Mouse (Mus musculus): Measurements from ENCODE around the gene Lrp2. TPM values are rescaled to one million over a fixed set of nuclear protein-coding genes. Genes with fewer than 3 reads are reported as not detected.

The Lrp2 gene
- polyA plus RNA-seq, 1 experiment from 2014 or later, result 0.84 TPM

- Histone ChIP-seq H3K27me3 (ENCODE audit: control insufficient read depth, insufficient read depth, low read length) (no peaks in the 10 kb centered on the region), H3K36me3 (ENCODE audit: control insufficient read depth, insufficient read depth, low read length) (no peaks in the 10 kb centered on the region), H3K27ac (ENCODE audit: low read length) (no peak overlapping the region), H3K9ac (replicated peaks; ENCODE audit: low read depth, low read length) (no peak overlapping the region), H3K4me2 (replicated peaks; ENCODE audit: low read depth, low read length) (no peak overlapping the region), H3K4me1 (ENCODE audit: control insufficient read depth, insufficient read depth, low read length) (no peaks in the 10 kb centered on the region), H3K4me3 (ENCODE audit: low read depth, low read length) (no peak overlapping the region), H3K9me3 (ENCODE audit: control insufficient read depth, low read depth, low read length) (no peaks in the 10 kb centered on the region)
- ATAC-seq (ENCODE audit: insufficient number of reproducible peaks, insufficient read depth, low FRiP score, low read depth), result no peak
- WGBS, result 16% methylated on average over 14 of the region's 14 CpGs
Measured at GRCm38 (mm10) chr2:69530691-69531527, 55.0 kb downstream of the Lrp2 start.

GRCm38 (mm10) chr2:69530126-69530525 lies 55.7 kb downstream of the Lrp2 start:
- Histone ChIP-seq H3K36me3 (ENCODE audit: control insufficient read depth, insufficient read depth, low read length) (no peaks in the 10 kb centered on the region), H3K4me1 (ENCODE audit: control insufficient read depth, insufficient read depth, low read length) (no peaks in the 10 kb centered on the region), H3K4me2 (replicated peaks; ENCODE audit: low read depth, low read length) (no peak overlapping the region), H3K9me3 (ENCODE audit: control insufficient read depth, low read depth, low read length) (no peaks in the 10 kb centered on the region), H3K27ac (ENCODE audit: low read length) (no peak overlapping the region), H3K9ac (replicated peaks; ENCODE audit: low read depth, low read length) (no peak overlapping the region), H3K4me3 (ENCODE audit: low read depth, low read length) (no peak overlapping the region), H3K27me3 (ENCODE audit: control insufficient read depth, insufficient read depth, low read length) (no peaks in the 10 kb centered on the region)
- 47% methylated on average over 5 of the region's 5 CpGs for WGBS
- ATAC-seq (ENCODE audit: insufficient number of reproducible peaks, insufficient read depth, low FRiP score, low read depth), result no peak

- 91% methylated on average over 2 of the region's 2 CpGs for WGBS
- H3K4me1 ChIP-seq (ENCODE audit: control insufficient read depth, insufficient read depth, low read length), result no peaks in the 10 kb centered on the region
- H3K36me3 ChIP-seq (ENCODE audit: control insufficient read depth, insufficient read depth, low read length), result no peaks in the 10 kb centered on the region
- H3K4me3 ChIP-seq (ENCODE audit: low read depth, low read length), result no peak overlapping the region
- H3K27me3 ChIP-seq (ENCODE audit: control insufficient read depth, insufficient read depth, low read length), result no peaks in the 10 kb centered on the region
- ATAC-seq (ENCODE audit: insufficient number of reproducible peaks, insufficient read depth, low FRiP score, low read depth), result no peak
- H3K27ac ChIP-seq (ENCODE audit: low read length), result no peak overlapping the region
- no peak overlapping the region for H3K4me2 ChIP-seq (replicated peaks; ENCODE audit: low read depth, low read length)
- no peaks in the 10 kb centered on the region; the same call in 1 of the 2 replicates for H3K9me3 ChIP-seq (ENCODE audit: control insufficient read depth, low read depth, low read length)
- no peak overlapping the region for H3K9ac ChIP-seq (replicated peaks; ENCODE audit: low read depth, low read length)
Measured at GRCm38 (mm10) chr2:69520273-69520672, 65.6 kb downstream of the Lrp2 start.

GRCm38 (mm10) chr2:69518307-69518706 lies 67.6 kb downstream of the Lrp2 start:
- WGBS, result 85% methylated on average over 7 of the region's 7 CpGs
- no peak for ATAC-seq (ENCODE audit: insufficient number of reproducible peaks, insufficient read depth, low FRiP score, low read depth)
- no peaks in the 10 kb centered on the region for H3K36me3 ChIP-seq (ENCODE audit: control insufficient read depth, insufficient read depth, low read length)

GRCm38 (mm10) chr2:69511766-69512165 lies 74.1 kb downstream of the Lrp2 start:
- H3K27ac ChIP-seq (ENCODE audit: low read length), result no peak overlapping the region
- no peak overlapping the region for H3K9ac ChIP-seq (replicated peaks; ENCODE audit: low read depth, low read length)
- 78% methylated on average over 5 of the region's 5 CpGs for WGBS
- no peak overlapping the region for H3K4me3 ChIP-seq (ENCODE audit: low read depth, low read length)
- no peaks in the 10 kb centered on the region for H3K9me3 ChIP-seq (ENCODE audit: control insufficient read depth, low read depth, low read length)
- no peaks in the 10 kb centered on the region for H3K27me3 ChIP-seq (ENCODE audit: control insufficient read depth, insufficient read depth, low read length)
- H3K4me1 ChIP-seq (ENCODE audit: control insufficient read depth, insufficient read depth, low read length), result no peaks in the 10 kb centered on the region
- no peak for ATAC-seq (ENCODE audit: insufficient number of reproducible peaks, insufficient read depth, low FRiP score, low read depth)
- H3K4me2 ChIP-seq (replicated peaks; ENCODE audit: low read depth, low read length), result no peak overlapping the region
- no peaks in the 10 kb centered on the region for H3K36me3 ChIP-seq (ENCODE audit: control insufficient read depth, insufficient read depth, low read length)

More at GRCm38 (mm10) chr2:69518307-69518706, 67.6 kb downstream of the Lrp2 start:
- no peak overlapping the region for H3K9ac ChIP-seq (replicated peaks; ENCODE audit: low read depth, low read length)
- H3K4me2 ChIP-seq (replicated peaks; ENCODE audit: low read depth, low read length), result no peak overlapping the region
- no peaks in the 10 kb centered on the region for H3K27me3 ChIP-seq (ENCODE audit: control insufficient read depth, insufficient read depth, low read length)
- H3K4me3 ChIP-seq (ENCODE audit: low read depth, low read length), result no peak overlapping the region
- no peaks in the 10 kb centered on the region for H3K4me1 ChIP-seq (ENCODE audit: control insufficient read depth, insufficient read depth, low read length)
- no peaks in the 10 kb centered on the region; the same call in 1 of the 2 replicates for H3K9me3 ChIP-seq (ENCODE audit: control insufficient read depth, low read depth, low read length)
- H3K27ac ChIP-seq (ENCODE audit: low read length), result no peak overlapping the region

- Histone ChIP-seq H3K4me2 (replicated peaks; ENCODE audit: low read depth, low read length) (no peak overlapping the region), H3K27ac (ENCODE audit: low read length) (no peak overlapping the region), H3K4me1 (ENCODE audit: control insufficient read depth, insufficient read depth, low read length) (no peaks in the 10 kb centered on the region), H3K9me3 (ENCODE audit: control insufficient read depth, low read depth, low read length) (no peaks in the 10 kb centered on the region), H3K27me3 (ENCODE audit: control insufficient read depth, insufficient read depth, low read length) (no peaks in the 10 kb centered on the region), H3K4me3 (ENCODE audit: low read depth, low read length) (no peak overlapping the region), H3K9ac (replicated peaks; ENCODE audit: low read depth, low read length) (no peak overlapping the region), H3K36me3 (ENCODE audit: control insufficient read depth, insufficient read depth, low read length) (no peaks in the 10 kb centered on the region)
- ATAC-seq (ENCODE audit: insufficient number of reproducible peaks, insufficient read depth, low FRiP score, low read depth), result no peak
- 86% methylated on average over 9 of the region's 9 CpGs for WGBS
Measured at GRCm38 (mm10) chr2:69500357-69500756, 85.5 kb downstream of the Lrp2 start.

- H3K27me3 ChIP-seq (ENCODE audit: control insufficient read depth, insufficient read depth, low read length), result no peaks in the 10 kb centered on the region
Measured at GRCm38 (mm10) chr2:69493130-69493529, 92.7 kb downstream of the Lrp2 start.

GRCm38 (mm10) chr2:69480965-69481364 lies 104.9 kb downstream of the Lrp2 start:
- WGBS, result 90% methylated on average over 7 of the region's 7 CpGs
- Histone ChIP-seq H3K9me3 (ENCODE audit: control insufficient read depth, low read depth, low read length) (no peaks in the 10 kb centered on the region), H3K36me3 (ENCODE audit: control insufficient read depth, insufficient read depth, low read length) (no peaks in the 10 kb centered on the region), H3K4me1 (ENCODE audit: control insufficient read depth, insufficient read depth, low read length) (no peaks in the 10 kb centered on the region), H3K4me2 (replicated peaks; ENCODE audit: low read depth, low read length) (no peak overlapping the region), H3K27me3 (ENCODE audit: control insufficient read depth, insufficient read depth, low read length) (no peaks in the 10 kb centered on the region), H3K27ac (ENCODE audit: low read length) (no peak overlapping the region), H3K4me3 (ENCODE audit: low read depth, low read length) (no peak overlapping the region), H3K9ac (replicated peaks; ENCODE audit: low read depth, low read length) (no peak overlapping the region)
- ATAC-seq (ENCODE audit: insufficient number of reproducible peaks, insufficient read depth, low FRiP score, low read depth), result no peak

More at GRCm38 (mm10) chr2:69493130-69493529, 92.7 kb downstream of the Lrp2 start:
- Histone ChIP-seq H3K27ac (ENCODE audit: low read length) (no peak overlapping the region), H3K9ac (replicated peaks; ENCODE audit: low read depth, low read length) (no peak overlapping the region), H3K36me3 (ENCODE audit: control insufficient read depth, insufficient read depth, low read length) (no peaks in the 10 kb centered on the region), H3K4me1 (ENCODE audit: control insufficient read depth, insufficient read depth, low read length) (no peaks in the 10 kb centered on the region), H3K4me2 (replicated peaks; ENCODE audit: low read depth, low read length) (no peak overlapping the region), H3K9me3 (ENCODE audit: control insufficient read depth, low read depth, low read length) (no peaks in the 10 kb centered on the region), H3K4me3 (ENCODE audit: low read depth, low read length) (no peak overlapping the region)
- 84% methylated on average over 4 of the region's 4 CpGs for WGBS
- no peak for ATAC-seq (ENCODE audit: insufficient number of reproducible peaks, insufficient read depth, low FRiP score, low read depth)
